Mouse (Mus musculus): ENCODE data around the gene Anxa4. TPM values are rescaled to one million over a fixed set of nuclear protein-coding genes. Genes with fewer than 3 reads are reported as not detected.

Gene Anxa4
- polyA plus RNA-seq (2012; rRNA removed) = 7.0 and 7.1 TPM in 2 replicates

DNA sequence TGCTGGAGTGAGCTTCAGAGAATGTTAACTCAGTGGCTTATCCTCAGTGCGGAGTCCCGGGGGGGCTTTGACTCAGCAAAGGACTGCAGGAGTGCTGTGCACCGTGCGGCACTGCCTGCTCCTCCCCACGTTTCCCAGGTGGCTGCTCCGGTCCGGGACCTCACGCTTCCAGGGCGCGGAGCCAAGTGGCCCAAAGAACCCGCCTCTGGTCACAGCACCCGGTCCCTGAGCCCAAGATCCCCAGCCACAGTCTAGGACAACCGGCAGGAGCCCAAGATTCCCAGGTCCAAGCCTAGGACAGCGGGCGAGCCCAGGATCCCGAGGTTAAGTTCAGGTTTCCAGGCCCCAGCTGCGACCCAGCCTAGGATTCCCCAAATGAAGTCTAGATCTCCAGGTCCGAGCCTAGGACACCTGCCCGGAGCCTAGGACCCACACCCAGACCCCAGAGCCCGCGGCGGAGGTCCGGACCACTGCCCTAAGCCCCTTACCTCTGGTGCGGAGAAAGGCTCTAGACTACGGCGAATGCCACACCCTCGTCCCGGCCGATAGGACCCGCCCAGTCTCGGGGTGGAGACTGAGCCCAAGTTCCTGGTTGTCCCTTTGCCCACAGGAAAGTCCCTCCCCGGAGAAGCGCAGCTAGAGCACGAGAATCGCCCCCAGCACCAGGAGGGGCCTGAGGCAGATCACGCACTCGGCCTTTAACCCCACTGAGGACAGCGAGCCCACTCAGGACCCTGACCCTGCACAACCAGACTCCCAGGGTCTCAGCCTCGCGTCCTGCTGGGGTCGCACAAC lies at the start of gene Anxa4:
TSS of gene Anxa4 (minus strand) at position 564 of the 795 bp plus-strand sequence.
- Histone ChIP-seq H3K4me3 (ENCODE audit: insufficient read depth, low read length) (peak within 1 kb of the TSS; percentile 34), H3K4me1 (ENCODE audit: control insufficient read depth, insufficient read depth, low read length) (no peaks in the 10 kb centered on the region), H3K27ac (ENCODE audit: insufficient read depth, low read length) (no peak within 1 kb of the TSS)
- no peak for TF ChIP-seq CTCF (IDR thresholded peaks at IDR 0.05; ENCODE audit: extremely low read depth, insufficient read depth, low read length)
- no peak for TF ChIP-seq POLR2A (IDR thresholded peaks at IDR 0.05; ENCODE audit: extremely low read depth, insufficient read depth, low read length)

DNA sequence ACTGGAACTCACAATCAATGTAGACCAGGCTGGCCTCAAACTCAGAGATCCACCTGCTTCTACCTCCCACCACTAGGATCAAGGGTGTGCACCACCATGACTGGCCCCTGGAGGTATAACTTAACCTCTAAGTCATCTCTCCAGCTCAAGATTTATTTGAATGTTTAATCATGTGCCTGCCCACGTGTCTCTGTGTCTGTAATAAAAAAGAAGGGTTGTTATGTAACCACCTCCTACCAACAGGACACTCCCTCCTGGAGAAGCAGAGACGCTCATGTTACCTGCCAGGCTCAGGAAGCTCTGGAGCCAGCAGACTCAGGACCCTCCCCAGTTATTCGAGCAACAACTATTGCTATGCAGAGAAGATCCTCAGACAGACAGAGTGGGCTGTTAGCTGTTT lies 48.6 kb upstream of the Anxa4 start:
- no peak overlapping the region for H3K27ac ChIP-seq (ENCODE audit: insufficient read depth, low read length)
- no peak overlapping the region for H3K4me3 ChIP-seq (ENCODE audit: insufficient read depth, low read length)
- H3K4me1 ChIP-seq (ENCODE audit: control insufficient read depth, insufficient read depth, low read length) = no peaks in the 10 kb centered on the region
- TF ChIP-seq POLR2A (IDR thresholded peaks at IDR 0.05; ENCODE audit: extremely low read depth, insufficient read depth, low read length) (no peak), CTCF (IDR thresholded peaks at IDR 0.05; ENCODE audit: extremely low read depth, insufficient read depth, low read length) (no peak)

- no peaks in the 10 kb centered on the region for H3K4me1 ChIP-seq (ENCODE audit: control insufficient read depth, insufficient read depth, low read length)
- no peak for TF ChIP-seq CTCF (IDR thresholded peaks at IDR 0.05; ENCODE audit: extremely low read depth, insufficient read depth, low read length)
- TF ChIP-seq POLR2A (IDR thresholded peaks at IDR 0.05; ENCODE audit: extremely low read depth, insufficient read depth, low read length) = no peak
These were observed 45.7 kb upstream of the Anxa4 start for GRCm38 (mm10) chr6:86839089-86839488.

DNA sequence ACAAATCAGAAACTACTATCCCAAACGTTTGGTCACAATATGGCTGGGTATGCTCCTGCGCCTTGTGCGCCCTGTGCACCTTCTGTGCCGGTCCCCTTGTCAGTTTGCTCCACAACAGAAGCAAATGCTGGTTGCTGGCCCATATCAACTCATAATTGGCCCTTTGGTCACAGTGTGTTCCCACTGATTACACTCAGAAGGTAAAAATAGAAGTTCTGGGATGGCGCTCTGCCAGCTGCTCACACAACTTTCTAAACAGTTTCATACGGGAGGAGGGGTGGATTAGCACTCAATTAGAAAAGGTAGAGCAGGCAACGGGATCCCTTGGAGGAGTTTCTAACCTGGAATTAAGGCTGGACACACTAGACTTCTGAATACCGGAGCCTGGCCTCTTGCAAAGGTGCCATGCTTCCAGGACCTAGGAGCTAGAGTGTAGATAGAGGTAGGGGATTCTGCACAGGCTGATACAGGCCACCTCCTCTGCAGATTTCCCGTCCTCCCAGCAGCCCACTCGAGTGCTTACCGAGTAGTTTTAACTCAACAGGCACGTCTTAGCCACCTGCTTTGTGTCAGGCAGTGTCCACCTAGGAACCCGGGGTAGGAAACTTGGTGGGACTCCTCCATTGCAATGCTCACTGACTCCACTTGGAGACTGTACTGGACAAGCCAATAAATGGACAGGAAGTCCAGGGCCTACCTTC lies 39.6 kb upstream of the Anxa4 start:
- TF ChIP-seq POLR2A (IDR thresholded peaks at IDR 0.05; ENCODE audit: extremely low read depth, insufficient read depth, low read length) (no peak), CTCF (IDR thresholded peaks at IDR 0.05; ENCODE audit: extremely low read depth, insufficient read depth, low read length) (no peak)
- H3K4me3 ChIP-seq (ENCODE audit: insufficient read depth, low read length) = no peak overlapping the region
- H3K4me1 ChIP-seq (ENCODE audit: control insufficient read depth, insufficient read depth, low read length) = no peaks in the 10 kb centered on the region; the same call in 1 of the 2 replicates
- H3K27ac ChIP-seq (ENCODE audit: insufficient read depth, low read length) = no peak overlapping the region

More at GRCm38 (mm10) chr6:86839089-86839488, 45.7 kb upstream of the Anxa4 start:
- Histone ChIP-seq H3K4me3 (ENCODE audit: insufficient read depth, low read length) (no peak overlapping the region), H3K27ac (ENCODE audit: insufficient read depth, low read length) (no peak overlapping the region)

DNA sequence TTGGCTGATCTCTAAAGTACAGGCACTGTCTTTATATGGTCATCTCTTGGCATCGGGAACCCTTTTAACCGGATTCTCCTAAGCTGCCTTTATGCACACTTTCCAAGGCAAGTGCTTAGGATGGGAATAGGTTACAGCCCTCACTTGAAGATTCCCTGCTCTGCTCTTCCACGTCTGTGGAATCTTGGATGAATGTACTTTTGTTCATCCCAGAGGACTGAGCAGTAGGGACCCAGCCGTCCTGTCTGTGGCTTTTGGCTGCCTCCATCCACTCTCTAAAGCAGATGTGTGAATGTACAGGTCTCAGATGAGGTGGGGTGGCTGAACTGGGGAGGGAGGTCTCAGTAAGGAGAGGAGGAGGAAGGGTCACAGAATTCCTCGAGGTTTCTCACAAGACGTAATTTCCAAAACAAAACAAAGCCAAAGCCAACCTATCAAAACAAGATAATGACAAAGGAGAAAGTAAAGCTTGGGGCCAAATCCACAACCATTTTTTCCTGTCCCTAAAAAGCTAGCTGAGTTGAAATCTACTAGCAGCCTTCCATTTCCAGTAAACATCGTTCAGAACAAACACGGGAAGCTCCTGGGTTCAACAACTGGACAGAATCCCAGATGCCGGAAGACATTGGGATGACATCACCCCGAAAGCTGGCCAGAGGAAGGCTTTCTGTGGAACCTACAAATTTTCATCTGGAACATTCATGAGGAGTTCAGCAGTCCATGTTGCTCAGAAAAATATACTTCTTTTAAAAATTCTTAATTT lies 37.5 kb upstream of the Anxa4 start:
- TF ChIP-seq CTCF (IDR thresholded peaks at IDR 0.05; ENCODE audit: extremely low read depth, insufficient read depth, low read length) (no peak), POLR2A (IDR thresholded peaks at IDR 0.05; ENCODE audit: extremely low read depth, insufficient read depth, low read length) (no peak)

DNA sequence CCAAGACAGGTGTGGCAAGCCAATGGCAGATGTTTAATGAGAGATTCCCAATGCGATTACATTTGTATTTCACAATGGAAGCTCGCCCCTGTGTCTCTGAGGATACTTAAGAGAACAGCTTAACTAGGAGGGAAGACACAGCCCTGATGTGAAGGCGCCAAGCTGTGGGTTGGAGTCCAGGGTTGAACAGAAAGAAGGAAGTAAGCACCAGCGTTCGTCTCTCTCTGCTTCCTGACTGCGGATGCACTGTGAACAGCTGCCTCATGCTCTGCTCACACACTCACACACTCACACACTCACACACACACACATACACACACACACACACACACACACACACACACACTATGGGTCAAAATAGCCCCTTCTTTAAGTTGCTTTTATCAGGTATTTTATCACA lies 36.4 kb upstream of the Anxa4 start:
- H3K4me1 ChIP-seq (ENCODE audit: control insufficient read depth, insufficient read depth, low read length) = no peaks in the 10 kb centered on the region; the same call in 1 of the 2 replicates

More for the DNA sequence above, 37.5 kb upstream of the Anxa4 start:
- 0 out of 2 replicates have a peak overlapping the region, but pooled peaks have one; percentile 70 for H3K27ac ChIP-seq (ENCODE audit: insufficient read depth, low read length)
- no peak overlapping the region for H3K4me3 ChIP-seq (ENCODE audit: insufficient read depth, low read length)
- H3K4me1 ChIP-seq (ENCODE audit: control insufficient read depth, insufficient read depth, low read length) = no peaks in the 10 kb centered on the region; the same call in 1 of the 2 replicates

GRCm38 (mm10) chr6:86827432-86827831 lies 34.0 kb upstream of the Anxa4 start:
- TF ChIP-seq CTCF (IDR thresholded peaks at IDR 0.05; ENCODE audit: extremely low read depth, insufficient read depth, low read length) = no peak
- no peak for TF ChIP-seq POLR2A (IDR thresholded peaks at IDR 0.05; ENCODE audit: extremely low read depth, insufficient read depth, low read length)

More for the DNA sequence above, 36.4 kb upstream of the Anxa4 start:
- no peak overlapping the region for H3K4me3 ChIP-seq (ENCODE audit: insufficient read depth, low read length)
- no peak for TF ChIP-seq CTCF (IDR thresholded peaks at IDR 0.05; ENCODE audit: extremely low read depth, insufficient read depth, low read length)
- TF ChIP-seq POLR2A (IDR thresholded peaks at IDR 0.05; ENCODE audit: extremely low read depth, insufficient read depth, low read length) = no peak
- H3K27ac ChIP-seq (ENCODE audit: insufficient read depth, low read length) = no peak overlapping the region

GRCm38 (mm10) chr6:86824401-86824800 lies 31.0 kb upstream of the Anxa4 start:
- H3K4me3 ChIP-seq (ENCODE audit: insufficient read depth, low read length) = no peak overlapping the region
- peaks cover 8% of the 10 kb centered on the region; the same call in 1 of the 2 replicates for H3K4me1 ChIP-seq (ENCODE audit: control insufficient read depth, insufficient read depth, low read length)
- H3K27ac ChIP-seq (ENCODE audit: insufficient read depth, low read length) = no peak overlapping the region
- TF ChIP-seq CTCF (IDR thresholded peaks at IDR 0.05; ENCODE audit: extremely low read depth, insufficient read depth, low read length) = no peak
- no peak for TF ChIP-seq POLR2A (IDR thresholded peaks at IDR 0.05; ENCODE audit: extremely low read depth, insufficient read depth, low read length)

More at GRCm38 (mm10) chr6:86827432-86827831, 34.0 kb upstream of the Anxa4 start:
- Histone ChIP-seq H3K27ac (ENCODE audit: insufficient read depth, low read length) (no peak overlapping the region), H3K4me1 (ENCODE audit: control insufficient read depth, insufficient read depth, low read length) (peaks cover 8% of the 10 kb centered on the region; the same call in 1 of the 2 replicates), H3K4me3 (ENCODE audit: insufficient read depth, low read length) (no peak overlapping the region)

DNA sequence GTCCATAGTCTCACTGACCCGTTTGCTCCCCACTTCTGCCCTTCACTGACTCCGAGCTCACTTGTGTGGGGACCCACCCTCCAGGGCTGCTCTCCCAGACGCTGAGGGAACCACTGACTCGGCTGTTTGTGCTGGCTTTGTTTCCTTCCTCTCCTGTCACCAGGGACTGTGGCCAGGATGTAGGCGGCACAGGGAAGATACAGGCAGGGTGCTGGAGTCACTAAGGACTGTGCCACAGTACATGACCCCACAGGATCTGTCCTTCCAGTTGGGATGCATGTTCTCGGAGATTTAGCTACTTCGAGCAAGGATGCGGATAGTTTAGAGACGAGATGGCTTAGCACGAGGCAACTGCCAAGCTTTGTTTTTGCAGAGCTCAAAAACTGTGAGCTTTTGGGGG lies 30.4 kb upstream of the Anxa4 start:
- Histone ChIP-seq H3K4me1 (ENCODE audit: control insufficient read depth, insufficient read depth, low read length) (peaks cover 8% of the 10 kb centered on the region; the same call in 1 of the 2 replicates), H3K4me3 (ENCODE audit: insufficient read depth, low read length) (no peak overlapping the region), H3K27ac (ENCODE audit: insufficient read depth, low read length) (no peak overlapping the region)
- no peak for TF ChIP-seq CTCF (IDR thresholded peaks at IDR 0.05; ENCODE audit: extremely low read depth, insufficient read depth, low read length)

Data from cortical plate, adult 2 months (tissue).